Mouse (Mus musculus): ENCODE data around the gene Adamts17.

- no peak for TF ChIP-seq POLR2A (IDR thresholded peaks at IDR 0.05; ENCODE audit: control insufficient read depth, extremely low read depth, insufficient read depth, low read length, poor library complexity)
- no peak for TF ChIP-seq CTCF (IDR thresholded peaks at IDR 0.05; ENCODE audit: borderline replicate concordance, control insufficient read depth, extremely low read depth, insufficient read depth, low read length, poor library complexity)
These were observed 29.1 kb upstream of the Adamts17 start for GRCm38 (mm10) chr7:66810436-66810835.
